8 mouse cellular contexts compared by ENCODE assay signal in the genomic region with DNA sequence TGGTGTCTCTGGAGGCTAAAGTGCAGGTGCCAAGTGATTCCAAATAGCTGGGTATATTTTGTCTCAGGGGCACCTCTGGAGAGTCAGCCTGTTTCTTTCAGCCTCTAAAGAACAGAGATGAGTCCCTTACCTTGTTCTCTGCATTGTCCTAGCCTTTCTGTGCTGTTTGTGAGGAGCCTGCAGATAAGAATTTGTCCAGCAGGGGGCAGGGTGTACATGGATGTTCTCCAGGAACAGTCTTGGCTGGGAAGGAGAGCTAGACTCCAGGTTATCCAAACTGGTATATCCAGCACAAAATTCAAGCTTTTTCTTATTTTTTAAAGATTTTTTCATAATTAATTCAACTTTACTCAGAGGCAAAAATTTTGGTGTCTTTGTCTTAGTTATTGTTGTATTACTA. TPM values are rescaled to one million over a fixed set of nuclear protein-coding genes. Genes with fewer than 3 reads are reported as not detected.
DNase-seq lines count a peak whose midpoint lies in the region; ATAC-seq and TF ChIP-seq lines count a peak whose summit lies in the region.

No protein-coding gene starts in this region.

- H3K4me2 ChIP-seq in kidney, embryonic 16.5 days (replicated peaks; ENCODE audit: low read depth, low read length) = no peak overlapping the region
- no peak overlapping the region for H3K4me2 ChIP-seq in kidney, postnatal 0 days (ENCODE audit: low read length)
- H3K4me2 ChIP-seq in limb, embryonic 14.5 days (replicated peaks; ENCODE audit: low read depth, low read length, severe bottlenecking) = no peak overlapping the region

- no peak for TF ChIP-seq POLR2A in limb, embryonic 14.5 days (IDR thresholded peaks at IDR 0.05; ENCODE audit: borderline replicate concordance, extremely low read depth, insufficient read depth, insufficient read length)

- peak; percentile 15 for DNase-seq in kidney, adult 11 months
- peak; percentile 77 for DNase-seq in adipocyte (ENCODE audit: low spot score)
- peak; percentile 13 for DNase-seq in embryo, embryonic 11 days
- DNase-seq in kidney, postnatal 0 days (ENCODE audit: low spot score) = peak; percentile 6
- DNase-seq in limb, embryonic 14.5 days (ENCODE audit: low spot score) = peak; percentile 9
- DNase-seq in right cerebral cortex, postnatal 10 days (ENCODE audit: low spot score in 2 of 2) = peak; percentile 53 to 67
- no peak for DNase-seq in T-cell, adult 2 months (ENCODE audit: low spot score)

- TF ChIP-seq CTCF in kidney, postnatal 0 days (IDR thresholded peaks at IDR 0.05; ENCODE audit: low read depth) = peak; percentile 64

- H3K27me3 ChIP-seq in kidney, embryonic 16.5 days (ENCODE audit: insufficient read depth, low read length) = no peaks in the 10 kb centered on the region
- H3K27me3 ChIP-seq in kidney, postnatal 0 days (ENCODE audit: insufficient read depth, low read length) = no peaks in the 10 kb centered on the region
- H3K27me3 ChIP-seq in limb, embryonic 14.5 days (ENCODE audit: control insufficient read depth, insufficient read depth, low read length) = no peaks in the 10 kb centered on the region

- no peak overlapping the region for H3K9ac ChIP-seq in kidney, embryonic 16.5 days (replicated peaks; ENCODE audit: low read length)
- H3K9ac ChIP-seq in kidney, postnatal 0 days (ENCODE audit: low read depth, low read length) = no peak overlapping the region
- H3K9ac ChIP-seq in limb, embryonic 14.5 days (ENCODE audit: low read depth, low read length, severe bottlenecking) = no peak overlapping the region

- H3K4me1 ChIP-seq in kidney, embryonic 16.5 days (ENCODE audit: insufficient read depth, low read length) = no peaks in the 10 kb centered on the region
- H3K4me1 ChIP-seq in kidney, postnatal 0 days (replicated peaks; ENCODE audit: insufficient read depth, low read length) = no peaks in the 10 kb centered on the region
- no peaks in the 10 kb centered on the region for H3K4me1 ChIP-seq in limb, embryonic 14.5 days (ENCODE audit: control insufficient read depth, insufficient read depth, low read length)

- H3K27ac ChIP-seq in kidney, embryonic 16.5 days (ENCODE audit: low read length) = no peak overlapping the region
- no peak overlapping the region for H3K27ac ChIP-seq in kidney, postnatal 0 days
- H3K27ac ChIP-seq in limb, embryonic 14.5 days (replicated peaks; ENCODE audit: low read depth, low read length) = no peak overlapping the region

- H3K9me3 ChIP-seq in kidney, embryonic 16.5 days (ENCODE audit: low read length) = no peaks in the 10 kb centered on the region
- no peaks in the 10 kb centered on the region for H3K9me3 ChIP-seq in kidney, postnatal 0 days (replicated peaks; ENCODE audit: low read length)
- H3K9me3 ChIP-seq in limb, embryonic 14.5 days (ENCODE audit: control insufficient read depth, low read length) = no peaks in the 10 kb centered on the region

- H3K4me3 ChIP-seq in kidney, embryonic 16.5 days (ENCODE audit: low read length) = no peak overlapping the region
- no peak overlapping the region for H3K4me3 ChIP-seq in kidney, postnatal 0 days (replicated peaks; ENCODE audit: low read depth, low read length)
- H3K4me3 ChIP-seq in limb, embryonic 14.5 days (replicated peaks; ENCODE audit: low read length) = no peak overlapping the region

- no peaks in the 10 kb centered on the region for H3K36me3 ChIP-seq in kidney, embryonic 16.5 days (ENCODE audit: insufficient read depth, low read length)
- no peaks in the 10 kb centered on the region for H3K36me3 ChIP-seq in kidney, postnatal 0 days (ENCODE audit: insufficient read depth, low read length)
- no peaks in the 10 kb centered on the region for H3K36me3 ChIP-seq in limb, embryonic 14.5 days (ENCODE audit: control insufficient read depth, insufficient read depth, low read length)

- no peak for ATAC-seq in kidney, embryonic 16.5 days (ENCODE audit: low FRiP score, low TSS enrichment)
- no peak for ATAC-seq in kidney, postnatal 0 days (replicated peaks; ENCODE audit: low FRiP score, low read depth)
- no peak for ATAC-seq in limb, embryonic 14.5 days (ENCODE audit: low FRiP score, low read depth)

RNA-seq across cellular contexts. Expression of a gene that starts 11.8 kb away (rescaled TPM):
- polyA plus RNA-seq in kidney, embryonic 16.5 days (2015; fragmentation: Nextera tagmentation; extraction: Ambion mirVana) = not detected in 2 replicates
- not detected in 2 replicates for polyA plus RNA-seq in kidney, postnatal 0 days (2015; fragmentation: Nextera tagmentation; extraction: Ambion mirVana)
- polyA plus RNA-seq in limb, embryonic 14.5 days (2012; rRNA removed) = not detected in 2 replicates
- not detected in 2 replicates for polyA plus RNA-seq in limb, embryonic 14.5 days (2014; fragmentation: Nextera tagmentation; extraction: Ambion mirVana)

RNA-seq across cellular contexts. Expression of a gene that starts 28.6 kb away (rescaled TPM):
- not detected in 2 replicates for polyA plus RNA-seq in kidney, embryonic 16.5 days (2015; fragmentation: Nextera tagmentation; extraction: Ambion mirVana)
- polyA plus RNA-seq in kidney, postnatal 0 days (2015; fragmentation: Nextera tagmentation; extraction: Ambion mirVana) = not detected in 2 replicates
- polyA plus RNA-seq in limb, embryonic 14.5 days (2012; rRNA removed) = not detected in 2 replicates
- polyA plus RNA-seq in limb, embryonic 14.5 days (2014; fragmentation: Nextera tagmentation; extraction: Ambion mirVana) = not detected in 2 replicates

RNA-seq across cellular contexts. Expression of a gene that starts 42.0 kb away (rescaled TPM):
- polyA plus RNA-seq in kidney, embryonic 16.5 days (2015; fragmentation: Nextera tagmentation; extraction: Ambion mirVana) = not detected in 2 replicates
- not detected in 2 replicates for polyA plus RNA-seq in kidney, postnatal 0 days (2015; fragmentation: Nextera tagmentation; extraction: Ambion mirVana)
- polyA plus RNA-seq in limb, embryonic 14.5 days (2012; rRNA removed) = not detected in 2 replicates
- polyA plus RNA-seq in limb, embryonic 14.5 days (2014; fragmentation: Nextera tagmentation; extraction: Ambion mirVana) = not detected in 2 replicates
